Mouse (Mus musculus) G1E (cell line): ENCODE data around the gene Ube4b. TPM values are rescaled to one million over a fixed set of nuclear protein-coding genes. Genes with fewer than 3 reads are reported as not detected.

Experiments used
- ATAC-seq: 2 replicates; pipeline ENCODE4 v1.8.0; 2016; ENCODE audit warnings: mild to moderate bottlenecking; ENCODE audit not compliant: insufficient number of reproducible peaks, poor library complexity, low FRiP score, severe bottlenecking; ENCODE audit errors: extremely low read depth
- DNase-seq: peaks from one replicate; pipeline ENCODE4 v3.0.0; 2012; ENCODE audit warnings: low spot score
- H3K27me3 ChIP-seq: 2 replicates; pipeline ENCODE4 v1.6.1; 2012; ENCODE audit warnings: mild to moderate bottlenecking, low read length, inconsistent platforms; ENCODE audit not compliant: insufficient read depth
- H3K36me3 ChIP-seq: replicated peaks from 2 replicates; pipeline ENCODE3; 2012; ENCODE audit warnings: mild to moderate bottlenecking, inconsistent platforms
- H3K4me1 ChIP-seq: 2 replicates; pipeline ENCODE4 v1.6.1; 2012; ENCODE audit warnings: low read depth, low read length, inconsistent platforms, mixed read lengths; ENCODE audit not compliant: insufficient read depth
- H3K4me3 ChIP-seq: 2 replicates; pipeline ENCODE4 v1.5.1; 2012; ENCODE audit warnings: low read depth, mild to moderate bottlenecking, inconsistent platforms, low read length, moderate library complexity, mixed read lengths
- H3K9me3 ChIP-seq: replicated peaks from 2 replicates; pipeline ENCODE4 v1.6.1; 2012; ENCODE audit warnings: inconsistent platforms
- CTCF ChIP-seq: IDR thresholded peaks from 2 replicates; pipeline ENCODE4 v1.5.1; 2012; ENCODE audit warnings: low read depth, low read length, inconsistent platforms, mixed read lengths
- GATA1 ChIP-seq: IDR thresholded peaks from 2 replicates; pipeline ENCODE4 v1.6.1; 2012; ENCODE audit warnings: borderline replicate concordance, low read length, inconsistent platforms, mixed read lengths
- GATA2 ChIP-seq: IDR thresholded peaks from 2 replicates; pipeline ENCODE4 v1.6.1; 2012; ENCODE audit warnings: low read depth, low read length, inconsistent platforms, borderline replicate concordance
- POLR2AphosphoS5 ChIP-seq: IDR thresholded peaks from 2 replicates; pipeline ENCODE4 v1.6.1; 2012; ENCODE audit warnings: low read depth, low read length, inconsistent platforms; ENCODE audit not compliant: insufficient replicate concordance
- TAL1 ChIP-seq: conservative IDR thresholded peaks from 2 replicates; pipeline ENCODE4 v1.6.1; 2012; ENCODE audit warnings: low read depth, low read length, inconsistent platforms, mixed read lengths
- polyA plus RNA-seq: library from polyadenylated mRNA; stranded (reverse); fragments of >175 nt; gene quantifications from 2 replicates; pipeline ENCODE4 v1.2.3, GENCODE M21; 2012
- total RNA-seq, 2 experiments: library from RNA; stranded (forward) in 1 of 2; stranded (reverse) in 1 of 2; fragments of 200-1000 nt in 1 of 2; fragments of >200 nt in 1 of 2; fragmentation: Nextera tagmentation in 1 of 2; gene quantifications; 2 replicates each; pipeline ENCODE4 v1.2.3; 2014 to 2017

The Ube4b gene
- total and polyA plus RNA-seq, 3 experiments: 51.9 to 346 (median 118) TPM

DNA sequence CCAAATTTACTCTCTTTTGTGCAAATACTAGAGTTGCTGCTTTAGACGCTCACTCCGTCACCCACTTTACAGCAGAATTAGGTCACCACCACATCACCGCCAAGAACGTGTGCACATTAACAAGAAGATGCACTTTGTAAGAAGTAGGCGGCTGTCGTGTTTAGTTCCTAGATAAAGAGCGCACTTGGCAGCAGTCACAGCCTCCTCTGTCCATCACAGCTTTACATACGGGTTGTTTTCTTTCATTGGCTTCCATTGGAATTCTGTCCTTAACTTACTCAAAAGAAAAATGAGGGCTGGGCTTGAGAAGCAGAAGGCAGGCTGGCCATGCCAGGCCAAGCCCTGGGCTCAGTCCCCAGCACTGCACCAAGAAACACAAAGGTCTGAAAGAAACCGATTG lies 107.5 kb downstream of the Ube4b start:
- DNase-seq (no peak), ATAC-seq (no peak)
- no peak for TF ChIP-seq CTCF
- no peak for TF ChIP-seq GATA1
- TF ChIP-seq TAL1: no peak
- TF ChIP-seq POLR2AphosphoS5: no peak
- TF ChIP-seq GATA2: no peak
- no peaks in the 10 kb centered on the region for H3K36me3 ChIP-seq
- no peak overlapping the region for H3K4me3 ChIP-seq
- H3K4me1 ChIP-seq: peaks cover 14% of the 10 kb centered on the region
- H3K27me3 ChIP-seq: peaks cover 12% of the 10 kb centered on the region
- no peaks in the 10 kb centered on the region for H3K9me3 ChIP-seq

DNA sequence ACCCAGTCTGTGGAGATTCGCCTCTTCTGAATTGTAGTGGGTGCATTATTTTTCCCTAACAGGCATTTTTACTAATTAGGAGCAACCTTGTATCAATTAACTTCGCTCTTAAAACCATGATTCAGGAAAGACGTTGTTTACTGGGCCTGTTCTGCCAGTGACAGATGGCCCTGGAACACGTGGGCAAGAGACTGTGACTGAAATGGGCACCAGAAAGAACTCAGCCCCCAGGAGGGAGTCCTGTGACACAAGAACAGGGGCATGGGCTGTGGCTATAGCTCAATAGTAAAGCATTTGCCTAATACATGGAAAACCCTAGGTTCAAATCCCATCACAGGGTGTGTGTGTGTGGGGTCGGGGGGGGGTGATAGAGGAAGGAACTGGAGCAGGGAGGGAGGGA lies 109.2 kb downstream of the Ube4b start:
- H3K36me3 ChIP-seq: no peaks in the 10 kb centered on the region
- peaks cover 4% of the 10 kb centered on the region for H3K4me1 ChIP-seq
- no peak for DNase-seq
- H3K9me3 ChIP-seq: no peaks in the 10 kb centered on the region
- H3K27me3 ChIP-seq: peaks cover 18% of the 10 kb centered on the region
- ATAC-seq: no peak
- H3K4me3 ChIP-seq: no peak overlapping the region
- TF ChIP-seq TAL1: no peak
- no peak for TF ChIP-seq GATA2
- TF ChIP-seq POLR2AphosphoS5: no peak
- no peak for TF ChIP-seq CTCF
- no peak for TF ChIP-seq GATA1

DNA sequence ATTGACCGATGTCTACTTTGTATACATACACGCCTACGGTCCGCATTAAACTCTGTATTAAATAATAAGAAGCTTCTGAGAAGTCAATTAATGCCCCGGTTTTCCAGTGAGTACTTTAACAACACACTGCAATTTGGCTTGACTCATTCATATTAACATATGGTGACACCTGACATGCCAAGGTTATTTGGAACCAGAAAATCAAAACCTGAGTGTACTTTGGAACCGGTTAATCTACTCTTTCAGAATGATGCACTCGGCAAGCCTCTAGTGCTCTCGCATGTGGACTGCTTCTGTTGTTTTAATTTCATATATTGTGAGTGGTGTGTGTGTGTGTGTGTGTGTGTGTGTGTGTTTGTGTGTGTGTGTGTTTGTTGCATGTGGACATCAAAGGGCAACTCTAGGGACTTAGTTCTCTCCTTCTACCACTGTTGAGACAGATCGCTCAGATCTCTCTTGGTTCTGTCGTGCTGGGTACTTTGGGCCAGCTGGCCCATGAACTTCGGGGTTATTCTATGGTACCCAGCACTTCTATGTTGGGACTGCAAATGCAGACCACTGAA lies 112.2 kb downstream of the Ube4b start:
- TF ChIP-seq TAL1 (no peak), GATA2 (no peak), CTCF (no peak)
- Histone ChIP-seq H3K9me3 (no peaks in the 10 kb centered on the region), H3K36me3 (no peaks in the 10 kb centered on the region), H3K4me3 (no peak overlapping the region), H3K27me3 (peaks cover 32% of the 10 kb centered on the region), H3K4me1 (peaks cover 6% of the 10 kb centered on the region)
- DNase-seq: no peak
- ATAC-seq: no peak

DNA sequence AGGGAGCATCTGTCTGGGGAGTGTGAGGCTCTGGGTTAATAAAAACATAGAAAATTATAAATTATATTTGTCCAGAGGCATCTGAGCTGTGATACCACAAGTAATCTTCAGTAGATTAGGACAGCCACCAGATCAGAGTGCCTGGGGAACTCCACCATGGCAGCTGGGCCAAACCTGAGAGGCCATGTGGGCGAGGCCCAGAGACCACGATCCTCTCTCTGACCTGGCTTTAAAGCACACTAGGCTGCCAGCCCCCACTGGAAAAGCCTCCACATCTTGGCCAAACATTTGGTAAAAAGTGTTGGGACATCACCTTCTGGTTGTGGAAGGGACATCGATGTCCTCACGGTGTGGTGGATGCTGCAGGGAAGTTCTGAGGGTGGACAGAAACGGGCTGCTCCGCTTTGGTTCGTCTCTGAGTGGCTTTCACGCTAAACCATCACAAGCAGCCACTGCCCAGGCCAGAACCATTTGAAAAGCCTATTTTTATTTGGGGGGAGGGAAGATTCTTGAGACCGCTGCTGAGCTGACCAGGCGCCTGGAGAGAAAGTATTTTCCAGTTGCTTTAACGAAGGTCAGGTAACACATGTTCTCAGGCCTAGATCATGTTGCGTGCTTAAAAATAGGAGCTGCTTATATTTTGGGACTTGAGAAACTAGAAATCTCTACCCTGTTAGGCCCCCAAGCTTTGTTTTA lies 112.8 kb downstream of the Ube4b start:
- H3K27me3 ChIP-seq: peaks cover 34% of the 10 kb centered on the region
- H3K36me3 ChIP-seq: no peaks in the 10 kb centered on the region
- H3K4me3 ChIP-seq: no peak overlapping the region
- DNase-seq: no peak
- H3K4me1 ChIP-seq: peaks cover 10% of the 10 kb centered on the region
- H3K9me3 ChIP-seq: no peaks in the 10 kb centered on the region
- no peak for TF ChIP-seq CTCF
- no peak for TF ChIP-seq GATA1
- ATAC-seq: no peak

DNA sequence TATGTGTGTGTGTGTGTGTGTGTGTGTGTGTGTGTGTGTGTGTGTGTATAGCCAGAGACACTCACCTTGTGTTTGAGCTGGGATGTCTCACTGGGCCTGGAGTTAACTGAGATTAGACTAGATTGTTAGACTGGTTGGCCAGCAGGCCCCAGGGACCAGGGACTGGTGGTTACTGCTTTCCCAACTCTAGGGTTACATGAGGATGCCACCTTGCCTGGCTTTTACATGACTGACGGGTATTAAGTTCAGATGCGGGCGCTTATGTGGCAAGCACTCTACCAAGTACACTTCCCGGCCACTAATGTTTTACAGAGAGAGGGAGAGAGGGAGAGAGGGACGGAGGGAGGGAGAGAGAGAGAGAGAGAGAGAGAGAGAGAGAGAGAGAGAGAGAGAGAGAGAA lies 114.6 kb downstream of the Ube4b start:
- Histone ChIP-seq H3K9me3 (no peaks in the 10 kb centered on the region), H3K27me3 (peaks cover 26% of the 10 kb centered on the region), H3K36me3 (no peaks in the 10 kb centered on the region), H3K4me1 (peaks cover 20% of the 10 kb centered on the region), H3K4me3 (no peak overlapping the region)
- DNase-seq: no peak
- TF ChIP-seq TAL1 (no peak), CTCF (no peak), GATA2 (no peak), POLR2AphosphoS5 (no peak), GATA1 (no peak)
- ATAC-seq: no peak

DNA sequence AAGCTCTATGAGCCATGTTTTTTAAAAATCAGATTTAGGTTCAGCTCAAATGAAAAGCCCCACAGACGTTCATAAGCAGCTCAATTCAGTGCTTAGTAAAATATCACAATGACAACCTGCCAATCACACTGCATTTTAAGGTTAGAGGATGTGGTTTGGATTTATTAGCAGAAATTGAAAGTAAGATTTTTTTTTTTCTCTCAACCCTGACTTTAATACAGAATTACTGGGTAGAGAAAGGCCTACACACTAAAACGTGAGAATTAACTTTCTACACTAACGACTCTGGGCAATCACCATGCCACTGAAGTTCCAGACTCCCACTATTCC lies 118.1 kb downstream of the Ube4b start:
- peaks cover 35% of the 10 kb centered on the region for H3K4me1 ChIP-seq
- peaks cover 26% of the 10 kb centered on the region for H3K27me3 ChIP-seq
- no peak overlapping the region for H3K4me3 ChIP-seq
- ATAC-seq: no peak
- no peak for DNase-seq
- no peak for TF ChIP-seq GATA2
- no peak for TF ChIP-seq POLR2AphosphoS5
- no peak for TF ChIP-seq CTCF
- TF ChIP-seq GATA1: no peak
- no peak for TF ChIP-seq TAL1
- H3K9me3 ChIP-seq: no peaks in the 10 kb centered on the region
- H3K36me3 ChIP-seq: no peaks in the 10 kb centered on the region
